Mouse (Mus musculus) stomach, embryonic 15.5 days (tissue): ENCODE measurements at regions not wholly inside any gene's neighbourhood (a gene's known extent, or its start where the extent isn't known, plus 50 kb on each side); places are given as distances from the start of the nearest gene placed in this dataset.
"Not testable (repeated sequence)": the region's sequence is repeated elsewhere in the genome, so short reads cannot be mapped to it uniquely, and the experiment has no call there.

ENCODE experiments used
- ATAC-seq: fragments of 200-750 bp; cut with Nextera tagmentation; 2 replicates; pipeline ENCODE4 v1.8.0; 2017; ENCODE audit warnings: low read depth, moderate number of reproducible peaks, moderate TSS enrichment; ENCODE audit not compliant: insufficient read depth, low FRiP score
- H3K27ac ChIP-seq: fragments of 300-500 bp; sonication (generic); 2 replicates; pipeline ENCODE4 v1.5.1; 2015; ENCODE audit warnings: mild to moderate bottlenecking, inconsistent platforms
- H3K27me3 ChIP-seq: fragments of 300-500 bp; sonication (generic); replicated peaks from 2 replicates; pipeline ENCODE4 v1.6.1; 2015; ENCODE audit warnings: inconsistent platforms
- H3K36me3 ChIP-seq: fragments of 300-500 bp; sonication (generic); 2 replicates; pipeline ENCODE4 v1.6.1; 2015; ENCODE audit warnings: inconsistent platforms
- H3K4me1 ChIP-seq: fragments of 300-500 bp; sonication (generic); 2 replicates; pipeline ENCODE4 v1.6.1; 2015; ENCODE audit warnings: inconsistent platforms
- H3K4me2 ChIP-seq: fragments of 300-500 bp; sonication (generic); 2 replicates; pipeline ENCODE4 v1.6.1; 2015; ENCODE audit warnings: mild to moderate bottlenecking, inconsistent platforms
- H3K4me3 ChIP-seq: fragments of 300-500 bp; sonication (generic); replicated peaks from 2 replicates; pipeline ENCODE4 v1.5.1; 2015; ENCODE audit warnings: inconsistent platforms
- H3K9ac ChIP-seq: fragments of 300-500 bp; sonication (generic); 2 replicates; pipeline ENCODE4 v1.6.1; 2015; ENCODE audit warnings: inconsistent platforms
- H3K9me3 ChIP-seq: fragments of 300-500 bp; sonication (generic); 2 replicates; pipeline ENCODE4 v1.6.1; 2016; ENCODE audit warnings: inconsistent platforms
- WGBS: fragments of 180-500 bp; shearing (Covaris S2); methylation state at CpG from one replicate; pipeline ENCODE4 v1.1.7; 2015; 5-methylcytosine and 5-hydroxymethylcytosine counted together

- H3K4me1 ChIP-seq = no peaks in the 10 kb centered on the region
- no peak overlapping the region for H3K27ac ChIP-seq
- no peak overlapping the region for H3K9ac ChIP-seq
- no peaks in the 10 kb centered on the region for H3K9me3 ChIP-seq
- no peak for ATAC-seq
- no peak overlapping the region for H3K4me2 ChIP-seq
- no peaks in the 10 kb centered on the region for H3K27me3 ChIP-seq
- 65% methylated on average over 27 of the region's 27 CpGs for WGBS
- H3K4me3 ChIP-seq = no peak overlapping the region
- no peaks in the 10 kb centered on the region for H3K36me3 ChIP-seq
Measured at GRCm38 (mm10) chr3:149074658-149075487, 84.5 kb upstream of the Adgrl2 start.

- no peaks in the 10 kb centered on the region for H3K4me1 ChIP-seq
- no peak overlapping the region for H3K9ac ChIP-seq
- no peak overlapping the region for H3K4me2 ChIP-seq
- no peak overlapping the region for H3K27ac ChIP-seq
- no peak for ATAC-seq
- H3K9me3 ChIP-seq = no peaks in the 10 kb centered on the region
- H3K4me3 ChIP-seq = no peak overlapping the region
- 52% methylated on average over 7 of the region's 7 CpGs for WGBS
- no peaks in the 10 kb centered on the region for H3K27me3 ChIP-seq
- no peaks in the 10 kb centered on the region for H3K36me3 ChIP-seq
Measured at GRCm38 (mm10) chr3:149070201-149070600, 79.8 kb upstream of the Adgrl2 start.

GRCm38 (mm10) chr3:149069436-149069835 lies 79.1 kb upstream of the Adgrl2 start:
- no peaks in the 10 kb centered on the region for H3K9me3 ChIP-seq

GRCm38 (mm10) chr3:149068821-149069220 lies 78.5 kb upstream of the Adgrl2 start:
- H3K4me3 ChIP-seq = no peak overlapping the region
- H3K9me3 ChIP-seq = no peaks in the 10 kb centered on the region
- no peaks in the 10 kb centered on the region for H3K27me3 ChIP-seq
- H3K36me3 ChIP-seq = no peaks in the 10 kb centered on the region
- H3K27ac ChIP-seq = no peak overlapping the region
- ATAC-seq = no peak
- H3K9ac ChIP-seq = no peak overlapping the region
- WGBS = 58% methylated on average over 7 of the region's 7 CpGs
- H3K4me1 ChIP-seq = no peaks in the 10 kb centered on the region
- no peak overlapping the region for H3K4me2 ChIP-seq

More at GRCm38 (mm10) chr3:149069436-149069835, 79.1 kb upstream of the Adgrl2 start:
- Histone ChIP-seq H3K27ac (no peak overlapping the region), H3K4me2 (no peak overlapping the region), H3K4me1 (no peaks in the 10 kb centered on the region), H3K4me3 (no peak overlapping the region), H3K9ac (no peak overlapping the region), H3K36me3 (no peaks in the 10 kb centered on the region), H3K27me3 (no peaks in the 10 kb centered on the region)
- no peak for ATAC-seq
- WGBS = 74% methylated on average over 9 of the region's 9 CpGs

GRCm38 (mm10) chr3:149067758-149068157 lies 77.4 kb upstream of the Adgrl2 start:
- no peaks in the 10 kb centered on the region for H3K27me3 ChIP-seq
- no peaks in the 10 kb centered on the region for H3K9me3 ChIP-seq
- WGBS = 68% methylated on average over 7 of the region's 7 CpGs
- H3K4me1 ChIP-seq = no peaks in the 10 kb centered on the region
- H3K36me3 ChIP-seq = no peaks in the 10 kb centered on the region
- no peak overlapping the region for H3K27ac ChIP-seq
- H3K4me3 ChIP-seq = no peak overlapping the region
- H3K4me2 ChIP-seq = no peak overlapping the region
- no peak overlapping the region for H3K9ac ChIP-seq
- ATAC-seq = no peak

- Histone ChIP-seq H3K27me3 (no peaks in the 10 kb centered on the region), H3K4me2 (no peak overlapping the region), H3K9me3 (no peaks in the 10 kb centered on the region), H3K4me1 (no peaks in the 10 kb centered on the region), H3K27ac (no peak overlapping the region), H3K4me3 (no peak overlapping the region), H3K9ac (no peak overlapping the region), H3K36me3 (no peaks in the 10 kb centered on the region)
- WGBS = 28% methylated on average over 12 of the region's 12 CpGs
- no peak for ATAC-seq
Measured at GRCm38 (mm10) chr3:149055077-149055476, 64.7 kb upstream of the Adgrl2 start.

GRCm38 (mm10) chr3:149052295-149052902 lies 62.0 kb upstream of the Adgrl2 start:
- ATAC-seq, H3K4me2 ChIP-seq, H3K36me3 ChIP-seq, H3K27ac ChIP-seq, H3K4me3 ChIP-seq, H3K4me1 ChIP-seq, H3K9ac ChIP-seq, H3K27me3 ChIP-seq, H3K9me3 ChIP-seq: not testable (repeated sequence)
- 93% methylated on average over 1 of the region's 1 CpGs for WGBS

- no peak overlapping the region for H3K9ac ChIP-seq
- 78% methylated on average over 5 of the region's 5 CpGs for WGBS
- H3K27me3 ChIP-seq = no peaks in the 10 kb centered on the region
- ATAC-seq = no peak
- no peaks in the 10 kb centered on the region for H3K9me3 ChIP-seq
- no peaks in the 10 kb centered on the region for H3K36me3 ChIP-seq
- no peak overlapping the region for H3K27ac ChIP-seq
- H3K4me3 ChIP-seq = no peak overlapping the region
- H3K4me1 ChIP-seq = peaks cover 6% of the 10 kb centered on the region; the same call in 1 of the 2 replicates
- H3K4me2 ChIP-seq = no peak overlapping the region
Measured at GRCm38 (mm10) chr3:149045343-149045742, 55.0 kb upstream of the Adgrl2 start.

- Histone ChIP-seq H3K4me2 (no peak overlapping the region), H3K4me3 (no peak overlapping the region), H3K4me1 (peaks cover 6% of the 10 kb centered on the region; the same call in 1 of the 2 replicates), H3K27me3 (no peaks in the 10 kb centered on the region), H3K9me3 (no peaks in the 10 kb centered on the region), H3K9ac (no peak overlapping the region), H3K27ac (no peak overlapping the region), H3K36me3 (no peaks in the 10 kb centered on the region)
- 85% methylated on average over 4 of the region's 4 CpGs for WGBS
- ATAC-seq = no peak
Measured at GRCm38 (mm10) chr3:149043901-149044300, 53.5 kb upstream of the Adgrl2 start.

GRCm38 (mm10) chr3:149042527-149042926 lies 52.2 kb upstream of the Adgrl2 start:
- Histone ChIP-seq H3K27ac (no peak overlapping the region), H3K4me3 (no peak overlapping the region), H3K4me2 (no peak overlapping the region), H3K9me3 (no peaks in the 10 kb centered on the region), H3K36me3 (no peaks in the 10 kb centered on the region), H3K4me1 (peaks cover 6% of the 10 kb centered on the region; the same call in 1 of the 2 replicates), H3K9ac (no peak overlapping the region), H3K27me3 (no peaks in the 10 kb centered on the region)
- ATAC-seq = no peak
- WGBS = 53% methylated on average over 9 of the region's 9 CpGs

- Histone ChIP-seq H3K27me3 (no peaks in the 10 kb centered on the region), H3K4me2 (no peak overlapping the region), H3K9ac (no peak overlapping the region), H3K9me3 (no peaks in the 10 kb centered on the region), H3K27ac (no peak overlapping the region), H3K36me3 (no peaks in the 10 kb centered on the region), H3K4me3 (no peak overlapping the region), H3K4me1 (peaks cover 6% of the 10 kb centered on the region; the same call in 1 of the 2 replicates)
- ATAC-seq = no peak
- WGBS = 51% methylated on average over 3 of the region's 3 CpGs
Measured at GRCm38 (mm10) chr3:149041188-149041587, 50.8 kb upstream of the Adgrl2 start.
